Mouse (Mus musculus) G1E (cell line): ENCODE data around the gene Ankrd22. TPM values are rescaled to one million over a fixed set of nuclear protein-coding genes. Genes with fewer than 3 reads are reported as not detected.

Experiments
- ATAC-seq: 2 replicates; pipeline ENCODE4 v1.8.0; 2016; ENCODE audit warnings: mild to moderate bottlenecking; ENCODE audit not compliant: insufficient number of reproducible peaks, poor library complexity, low FRiP score, severe bottlenecking; ENCODE audit errors: extremely low read depth
- DNase-seq: peaks from one replicate; pipeline ENCODE4 v3.0.0; 2012; ENCODE audit warnings: low spot score
- H3K27me3 ChIP-seq: 2 replicates; pipeline ENCODE4 v1.6.1; 2012; ENCODE audit warnings: mild to moderate bottlenecking, low read length, inconsistent platforms; ENCODE audit not compliant: insufficient read depth
- H3K36me3 ChIP-seq: replicated peaks from 2 replicates; pipeline ENCODE3; 2012; ENCODE audit warnings: mild to moderate bottlenecking, inconsistent platforms
- H3K4me1 ChIP-seq: 2 replicates; pipeline ENCODE4 v1.6.1; 2012; ENCODE audit warnings: low read depth, low read length, inconsistent platforms, mixed read lengths; ENCODE audit not compliant: insufficient read depth
- H3K4me3 ChIP-seq: 2 replicates; pipeline ENCODE4 v1.5.1; 2012; ENCODE audit warnings: low read depth, mild to moderate bottlenecking, inconsistent platforms, low read length, moderate library complexity, mixed read lengths
- H3K9me3 ChIP-seq: replicated peaks from 2 replicates; pipeline ENCODE4 v1.6.1; 2012; ENCODE audit warnings: inconsistent platforms
- CTCF ChIP-seq: IDR thresholded peaks from 2 replicates; pipeline ENCODE4 v1.5.1; 2012; ENCODE audit warnings: low read depth, low read length, inconsistent platforms, mixed read lengths
- GATA1 ChIP-seq: IDR thresholded peaks from 2 replicates; pipeline ENCODE4 v1.6.1; 2012; ENCODE audit warnings: borderline replicate concordance, low read length, inconsistent platforms, mixed read lengths
- GATA2 ChIP-seq: IDR thresholded peaks from 2 replicates; pipeline ENCODE4 v1.6.1; 2012; ENCODE audit warnings: low read depth, low read length, inconsistent platforms, borderline replicate concordance
- POLR2AphosphoS5 ChIP-seq: IDR thresholded peaks from 2 replicates; pipeline ENCODE4 v1.6.1; 2012; ENCODE audit warnings: low read depth, low read length, inconsistent platforms; ENCODE audit not compliant: insufficient replicate concordance
- TAL1 ChIP-seq: conservative IDR thresholded peaks from 2 replicates; pipeline ENCODE4 v1.6.1; 2012; ENCODE audit warnings: low read depth, low read length, inconsistent platforms, mixed read lengths
- polyA plus RNA-seq: library from polyadenylated mRNA; stranded (reverse); fragments of >175 nt; gene quantifications from 2 replicates; pipeline ENCODE4 v1.2.3, GENCODE M21; 2012
- total RNA-seq, 2 experiments: library from RNA; stranded (forward) in 1 of 2; stranded (reverse) in 1 of 2; fragments of 200-1000 nt in 1 of 2; fragments of >200 nt in 1 of 2; fragmentation: Nextera tagmentation in 1 of 2; gene quantifications; 2 replicates each; pipeline ENCODE4 v1.2.3; 2014 to 2017

Gene Ankrd22
- total and polyA plus RNA-seq, 3 experiments = 0.11 TPM; not detected in 2

GRCm38 (mm10) chr19:34167896-34168661 is 2.2 kb upstream of the Ankrd22 start:
- ATAC-seq = no peak
- DNase-seq = no peak
- H3K36me3 ChIP-seq = no peaks in the 10 kb centered on the region
- no peaks in the 10 kb centered on the region for H3K27me3 ChIP-seq
- H3K9me3 ChIP-seq = no peaks in the 10 kb centered on the region
- H3K4me1 ChIP-seq = no peaks in the 10 kb centered on the region
- no peak overlapping the region for H3K4me3 ChIP-seq
- TF ChIP-seq TAL1 (no peak), POLR2AphosphoS5 (no peak), GATA2 (no peak), CTCF (no peak)

GRCm38 (mm10) chr19:34166386-34166785 is 533 bp upstream of the Ankrd22 start:
- Histone ChIP-seq H3K4me3 (no peak overlapping the region), H3K9me3 (no peaks in the 10 kb centered on the region), H3K4me1 (no peaks in the 10 kb centered on the region), H3K27me3 (no peaks in the 10 kb centered on the region), H3K36me3 (no peaks in the 10 kb centered on the region)
- TF ChIP-seq POLR2AphosphoS5 = no peak
- TF ChIP-seq CTCF = no peak
- TF ChIP-seq TAL1 = no peak
- no peak for TF ChIP-seq GATA1
- no peak for TF ChIP-seq GATA2
- DNase-seq (no peak), ATAC-seq (no peak)

- TF ChIP-seq CTCF (no peak), GATA2 (no peak), TAL1 (no peak), GATA1 (no peak), POLR2AphosphoS5 (no peak)
- DNase-seq (no peak), ATAC-seq (no peak)
- Histone ChIP-seq H3K4me3 (no peak overlapping the region), H3K4me1 (no peaks in the 10 kb centered on the region), H3K27me3 (no peaks in the 10 kb centered on the region), H3K36me3 (no peaks in the 10 kb centered on the region), H3K9me3 (no peaks in the 10 kb centered on the region)
Measured at GRCm38 (mm10) chr19:34162693-34163092, 3.2 kb downstream of the Ankrd22 start.

GRCm38 (mm10) chr19:34153263-34154144 is 12.3 kb downstream of the Ankrd22 start:
- TF ChIP-seq TAL1 = no peak
- no peak for TF ChIP-seq GATA2
- no peak for TF ChIP-seq CTCF
- TF ChIP-seq POLR2AphosphoS5 = no peak
- TF ChIP-seq GATA1 = no peak
- no peaks in the 10 kb centered on the region for H3K9me3 ChIP-seq
- no peaks in the 10 kb centered on the region for H3K27me3 ChIP-seq
- DNase-seq (no peak), ATAC-seq (no peak)
- H3K4me1 ChIP-seq = no peaks in the 10 kb centered on the region
- H3K36me3 ChIP-seq = no peaks in the 10 kb centered on the region
- no peak overlapping the region for H3K4me3 ChIP-seq

- DNase-seq (no peak), ATAC-seq (no peak)
- Histone ChIP-seq H3K36me3 (no peaks in the 10 kb centered on the region), H3K27me3 (no peaks in the 10 kb centered on the region), H3K4me1 (no peaks in the 10 kb centered on the region), H3K4me3 (no peak overlapping the region), H3K9me3 (no peaks in the 10 kb centered on the region)
- TF ChIP-seq TAL1 (no peak), CTCF (no peak), GATA1 (no peak), POLR2AphosphoS5 (no peak), GATA2 (no peak)
Measured at GRCm38 (mm10) chr19:34151909-34152308, 13.9 kb downstream of the Ankrd22 start.

GRCm38 (mm10) chr19:34148421-34148820 is 17.4 kb downstream of the Ankrd22 start:
- no peaks in the 10 kb centered on the region for H3K27me3 ChIP-seq
- TF ChIP-seq GATA1 (no peak), CTCF (no peak), POLR2AphosphoS5 (no peak), GATA2 (no peak), TAL1 (no peak)
- no peaks in the 10 kb centered on the region for H3K9me3 ChIP-seq
- no peaks in the 10 kb centered on the region for H3K4me1 ChIP-seq
- ATAC-seq (no peak), DNase-seq (no peak)
- no peak overlapping the region for H3K4me3 ChIP-seq
- no peaks in the 10 kb centered on the region for H3K36me3 ChIP-seq
